Mouse (Mus musculus) lung, postnatal 0 days (tissue): ENCODE results near the gene Brd2.

Source experiments
- CTCF ChIP-seq: IDR thresholded peaks from 2 replicates; pipeline ENCODE4 v1.5.1; 2016; ENCODE audit warnings: antibody characterized with exemption, mild to moderate bottlenecking
- EP300 ChIP-seq: IDR thresholded peaks from 2 replicates; pipeline ENCODE4 v1.6.1; 2016; ENCODE audit warnings: antibody characterized with exemption, mild to moderate bottlenecking, control low read depth

DNA sequence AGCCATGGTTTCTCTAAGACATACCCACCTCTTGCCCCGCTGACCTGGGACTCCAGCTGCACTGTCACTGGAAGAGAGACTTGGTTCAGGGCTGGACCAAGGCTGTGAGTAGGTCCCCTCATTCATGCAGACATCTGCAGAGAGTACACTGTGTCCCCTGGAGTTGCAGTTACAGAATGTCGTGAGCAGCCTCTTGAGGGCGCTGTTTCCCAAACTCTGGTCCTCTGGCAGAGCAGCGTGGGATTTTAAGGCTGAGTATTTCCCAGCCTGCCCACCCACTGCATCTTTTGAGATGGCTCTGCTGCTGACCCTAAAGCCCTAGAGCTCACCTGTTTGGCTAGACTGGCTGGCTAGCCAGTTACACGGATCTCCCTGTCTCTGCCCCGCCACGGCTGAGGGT lies 31.5 kb downstream of the Brd2 start:
- peak; percentile 55 for TF ChIP-seq CTCF
- TF ChIP-seq EP300: no peak
